In genomic region chr11:107568466-107568995, GRCm38 (mm10) we compare ENCODE assay signal across 21 mouse cellular contexts.
"Had no signal": no experiment of that assay in that cellular context is flagged by ENCODE, and none has a peak within 500 bp of the region (broad histone marks: within the 10 kb centered on the region; RNA-seq: fewer than 3 reads in every experiment).

No protein-coding gene starts in this region.

- H3K9ac ChIP-seq: heart, embryonic 12.5 days; hindbrain, embryonic 12.5 days; hindbrain, embryonic 14.5 days; intestine, embryonic 15.5 days; kidney, embryonic 15.5 days; limb, embryonic 13.5 days; limb, embryonic 15.5 days; liver, embryonic 12.5 days; liver, embryonic 14.5 days had no signal

- DNase-seq: gastrocnemius, postnatal 14 days; gastrocnemius, postnatal 36 days; heart, adult 2 months; heart, postnatal 10 days; heart, postnatal 36 days; kidney, adult 18-20 months; kidney, adult 9 months; kidney, postnatal 14 days; kidney, postnatal 4 days; left cerebral cortex, postnatal 4 days had no signal

- H3K4me2 ChIP-seq: heart, embryonic 12.5 days; hindbrain, embryonic 12.5 days; hindbrain, embryonic 14.5 days; intestine, embryonic 15.5 days; kidney, embryonic 15.5 days; limb, embryonic 13.5 days; limb, embryonic 15.5 days; liver, embryonic 12.5 days had no signal

- H3K27ac ChIP-seq: heart, adult 2 months; hindbrain, embryonic 12.5 days; hindbrain, embryonic 14.5 days; intestine, embryonic 15.5 days; kidney, embryonic 15.5 days; kidney, postnatal 0 days; layer of hippocampus, adult 2 months; limb, embryonic 13.5 days; limb, embryonic 15.5 days; liver, embryonic 12.5 days; liver, embryonic 14.5 days had no signal

- H3K9me3 ChIP-seq: heart, embryonic 12.5 days; hindbrain, embryonic 12.5 days; intestine, embryonic 15.5 days; kidney, embryonic 15.5 days; limb, embryonic 13.5 days; limb, embryonic 15.5 days; liver, embryonic 12.5 days had no signal

- H3K4me3 ChIP-seq: heart, adult 2 months; heart, embryonic 12.5 days; hindbrain, embryonic 12.5 days; intestine, embryonic 15.5 days; kidney, embryonic 15.5 days; layer of hippocampus, adult 2 months; limb, embryonic 13.5 days; limb, embryonic 15.5 days; liver, embryonic 12.5 days had no signal

- H3K27me3 ChIP-seq: heart, embryonic 12.5 days; hindbrain, embryonic 12.5 days; intestine, embryonic 15.5 days; kidney, embryonic 15.5 days; limb, embryonic 13.5 days; limb, embryonic 15.5 days; liver, embryonic 12.5 days had no signal
